Mouse (Mus musculus) G1E-ER4 (cell line): ENCODE measurements at regions not wholly inside any gene's neighbourhood (a gene's known extent, or its start where the extent isn't known, plus 50 kb on each side); places are given as distances from the start of the nearest gene placed in this dataset.

Source experiments
- GATA1 ChIP-seq: IDR thresholded peaks from one replicate; pipeline ENCODE4 v1.8.0; 2012; ENCODE audit warnings: low read length, inconsistent platforms

GRCm38 (mm10) chrX:93888480-93888879, 56.5 kb upstream of the Pdk3 start:
- TF ChIP-seq GATA1, result no peak

- TF ChIP-seq GATA1, result no peak
These were observed 57.0 kb upstream of the Pdk3 start for GRCm38 (mm10) chrX:93888966-93889365.

GRCm38 (mm10) chrX:93889394-93890042, 57.5 kb upstream of the Pdk3 start:
- TF ChIP-seq GATA1, result no peak

- peak; percentile 50 for TF ChIP-seq GATA1
These were observed 65.1 kb upstream of the Pdk3 start for GRCm38 (mm10) chrX:93896838-93897820.

GRCm38 (mm10) chrX:93903209-93903608, 65.2 kb upstream of the AU015836 start:
- TF ChIP-seq GATA1, result no peak

- TF ChIP-seq GATA1, result no peak
These were observed 62.9 kb upstream of the AU015836 start for GRCm38 (mm10) chrX:93905531-93905930.

- TF ChIP-seq GATA1, result no peak
These were observed 57.2 kb upstream of the AU015836 start for GRCm38 (mm10) chrX:93911087-93911840.

- TF ChIP-seq GATA1, result no peak
These were observed 52.9 kb upstream of the AU015836 start for GRCm38 (mm10) chrX:93915548-93915947.
